Mouse (Mus musculus) layer of hippocampus, adult 2 months (tissue): ENCODE data around the gene Mrgpra2a. TPM values are rescaled to one million over a fixed set of nuclear protein-coding genes. Genes with fewer than 3 reads are reported as not detected.
"Not testable (repeated sequence)": the region's sequence is repeated elsewhere in the genome, so short reads cannot be mapped to it uniquely, and the experiment has no call there.

ENCODE experiments used
- DNase-seq, 2 experiments: peaks; one replicate each; pipeline ENCODE4 v3.0.0; 2022; ENCODE audit warnings: low spot score in 2 of 2
- H3K27ac ChIP-seq: fragments of 200-600 bp; 2 replicates; pipeline ENCODE4 v1.8.1; 2022
- H3K4me3 ChIP-seq: fragments of 200-600 bp; 2 replicates; pipeline ENCODE4 v1.8.1; 2022; ENCODE audit warnings: mild to moderate bottlenecking
- CTCF ChIP-seq: fragments of 200-600 bp; conservative IDR thresholded peaks from 2 replicates; pipeline ENCODE4 v1.8.1; 2022; ENCODE audit warnings: antibody characterized with exemption, mild to moderate bottlenecking, moderate library complexity
- long read RNA-seq, 2 experiments: library from polyadenylated mRNA; stranded (forward); transcript quantifications; one replicate each; pipeline ENCODE4 v2.0.0; 2021; ENCODE audit warnings: borderline mapping rate in 2 of 2
- total RNA-seq, 2 experiments: library from RNA; stranded (reverse); gene quantifications; 2 replicates each; pipeline ENCODE4 v1.2.3; 2021

The Mrgpra2a gene
- not detected for total RNA-seq
- long read RNA-seq, experiment 1 = 0 reads
- long read RNA-seq, experiment 2 = 0 reads

DNA sequence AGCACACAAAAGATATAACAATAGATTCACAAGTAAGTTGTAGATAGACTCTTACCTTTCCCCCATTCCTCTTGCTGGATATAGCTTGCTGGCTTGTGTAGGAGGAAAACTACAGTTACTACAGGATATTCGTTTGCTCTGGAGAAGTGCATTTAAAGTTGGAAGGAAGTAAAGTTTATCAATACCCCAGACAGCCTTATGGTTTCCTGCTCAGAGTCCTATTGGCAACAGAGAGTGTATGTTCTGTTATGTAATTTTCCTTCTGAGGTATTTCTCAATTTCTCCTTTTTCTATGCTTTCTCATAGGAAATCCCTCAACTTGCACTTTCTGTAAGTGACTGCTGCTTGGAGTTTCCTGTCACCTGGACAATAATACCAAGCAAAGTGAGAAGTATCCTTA is at the start of gene Mrgpra2a:
Gene Mrgpra2a, minus strand, starts transcription at position 125 of the 400 bp plus-strand sequence.
- not testable (repeated sequence) for H3K27ac ChIP-seq, DNase-seq, H3K4me3 ChIP-seq

DNA sequence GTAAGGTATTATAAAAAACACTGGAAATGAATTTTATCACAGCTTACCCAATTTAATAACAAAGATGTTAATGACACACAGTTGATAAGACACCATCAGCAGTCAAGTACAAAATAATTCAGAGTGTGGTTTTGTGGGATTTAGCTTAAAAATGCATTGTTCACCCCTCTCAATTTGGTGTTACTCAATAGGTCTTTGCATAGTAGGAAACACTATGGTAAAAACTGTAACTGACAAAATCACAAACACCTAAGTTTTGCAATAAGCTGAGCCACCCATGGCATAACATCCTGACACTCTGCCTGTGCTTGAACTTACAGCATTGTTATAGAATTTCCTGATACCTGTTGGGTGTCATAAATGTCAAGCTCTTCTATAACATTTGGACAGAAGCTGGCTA is 39.3 kb upstream of the Mrgpra2a start:
- not testable (repeated sequence) for H3K4me3 ChIP-seq, DNase-seq

DNA sequence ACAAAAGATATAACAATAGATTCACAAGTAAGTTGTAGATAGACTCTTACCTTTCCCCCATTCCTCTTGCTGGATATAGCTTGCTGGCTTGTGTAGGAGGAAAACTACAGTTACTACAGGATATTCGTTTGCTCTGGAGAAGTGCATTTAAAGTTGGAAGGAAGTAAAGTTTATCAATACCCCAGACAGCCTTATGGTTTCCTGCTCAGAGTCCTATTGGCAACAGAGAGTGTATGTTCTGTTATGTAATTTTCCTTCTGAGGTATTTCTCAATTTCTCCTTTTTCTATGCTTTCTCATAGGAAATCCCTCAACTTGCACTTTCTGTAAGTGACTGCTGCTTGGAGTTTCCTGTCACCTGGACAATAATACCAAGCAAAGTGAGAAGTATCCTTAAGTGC is 37.5 kb upstream of the Mrgpra2a start:
- not testable (repeated sequence) for DNase-seq, H3K27ac ChIP-seq, H3K4me3 ChIP-seq

More for the DNA sequence above, 39.3 kb upstream of the Mrgpra2a start:
- not testable (repeated sequence) for H3K27ac ChIP-seq

DNA sequence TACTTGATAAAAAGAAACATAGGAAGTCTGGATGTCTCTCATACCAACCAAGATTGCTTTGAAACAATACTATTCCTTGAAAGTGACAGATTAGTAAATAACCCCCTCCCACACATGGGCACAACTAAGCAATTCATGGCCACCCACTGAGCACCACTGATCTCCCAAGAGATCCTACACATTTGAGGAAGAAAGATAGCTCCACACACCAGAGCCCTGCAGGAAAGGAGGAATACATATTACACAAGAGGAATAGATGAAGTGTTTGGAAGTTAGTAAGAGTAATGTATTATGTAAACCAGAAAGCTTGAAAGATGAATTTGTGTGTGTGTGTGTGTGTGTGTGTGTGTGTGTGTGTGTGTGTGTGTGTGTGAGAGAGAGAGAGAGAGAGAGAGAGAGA is 31.2 kb upstream of the Mrgpra2a start:
- H3K27ac ChIP-seq, DNase-seq, H3K4me3 ChIP-seq: not testable (repeated sequence)

DNA sequence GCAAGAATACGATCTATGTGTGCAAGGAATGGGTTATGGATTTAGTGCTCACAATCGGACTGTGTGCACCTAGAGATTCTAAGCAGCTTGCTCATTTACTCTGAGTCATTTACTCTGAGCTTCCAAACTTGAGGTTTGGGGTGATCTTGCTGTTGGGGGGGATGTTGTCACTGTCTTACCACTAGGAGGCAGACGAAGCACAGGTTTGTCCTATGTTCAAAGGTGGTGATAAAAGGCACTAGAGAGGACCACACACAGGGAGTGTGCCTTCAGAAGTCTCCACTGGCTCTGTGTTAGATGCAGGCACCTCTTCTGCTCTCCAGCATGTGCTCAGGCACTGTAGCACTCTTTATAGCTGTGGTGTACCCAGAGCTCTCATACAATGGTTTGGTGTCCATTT is 22.0 kb upstream of the Mrgpra2a start:
- not testable (repeated sequence) for DNase-seq, H3K4me3 ChIP-seq, H3K27ac ChIP-seq

DNA sequence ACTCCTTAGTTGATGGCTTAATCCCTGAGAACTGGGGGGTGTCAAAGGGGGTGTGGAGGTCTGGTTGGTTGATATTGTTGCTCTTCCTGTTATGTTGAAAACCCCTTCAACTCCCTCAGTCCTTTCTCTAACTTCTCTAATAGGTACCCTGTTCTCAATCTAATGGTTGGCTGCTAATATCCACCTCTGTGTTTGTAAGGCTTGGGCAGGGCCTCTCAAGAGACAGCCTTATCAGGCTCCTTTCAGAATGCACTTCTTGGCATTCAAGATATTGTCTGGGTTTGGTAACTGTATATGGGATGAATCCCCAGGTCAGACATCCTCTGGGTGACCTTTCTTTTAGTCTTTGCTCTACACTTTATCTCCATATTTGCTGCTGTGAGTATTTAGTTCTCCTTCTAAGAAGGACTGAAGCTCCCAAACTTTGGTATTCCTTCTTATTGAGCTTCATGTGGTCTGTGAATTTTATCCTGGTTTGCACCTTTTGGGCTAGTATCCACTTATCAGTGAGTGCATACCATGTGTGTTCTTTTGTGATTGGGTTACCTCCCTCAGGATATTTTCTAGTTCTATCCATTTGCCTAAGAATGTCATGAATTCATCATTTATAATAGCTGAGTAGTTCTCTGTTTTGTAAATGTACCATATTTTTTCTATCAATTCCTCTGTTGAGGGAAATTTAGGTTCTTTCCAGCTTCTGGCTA is 13.5 kb upstream of the Mrgpra2a start:
- H3K4me3 ChIP-seq, H3K27ac ChIP-seq, DNase-seq: not testable (repeated sequence)

DNA sequence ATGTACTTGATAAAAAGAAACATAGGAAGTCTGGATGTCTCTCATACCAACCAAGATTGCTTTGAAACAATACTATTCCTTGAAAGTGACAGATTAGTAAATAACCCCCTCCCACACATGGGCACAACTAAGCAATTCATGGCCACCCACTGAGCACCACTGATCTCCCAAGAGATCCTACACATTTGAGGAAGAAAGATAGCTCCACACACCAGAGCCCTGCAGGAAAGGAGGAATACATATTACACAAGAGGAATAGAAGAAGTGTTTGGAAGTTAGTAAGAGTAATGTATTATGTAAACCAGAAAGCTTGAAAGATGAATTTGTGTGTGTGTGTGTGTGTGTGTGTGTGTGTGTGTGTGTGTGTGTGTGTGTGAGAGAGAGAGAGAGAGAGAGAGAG is 6.2 kb downstream of the Mrgpra2a start:
- not testable (repeated sequence) for H3K4me3 ChIP-seq, DNase-seq, H3K27ac ChIP-seq

DNA sequence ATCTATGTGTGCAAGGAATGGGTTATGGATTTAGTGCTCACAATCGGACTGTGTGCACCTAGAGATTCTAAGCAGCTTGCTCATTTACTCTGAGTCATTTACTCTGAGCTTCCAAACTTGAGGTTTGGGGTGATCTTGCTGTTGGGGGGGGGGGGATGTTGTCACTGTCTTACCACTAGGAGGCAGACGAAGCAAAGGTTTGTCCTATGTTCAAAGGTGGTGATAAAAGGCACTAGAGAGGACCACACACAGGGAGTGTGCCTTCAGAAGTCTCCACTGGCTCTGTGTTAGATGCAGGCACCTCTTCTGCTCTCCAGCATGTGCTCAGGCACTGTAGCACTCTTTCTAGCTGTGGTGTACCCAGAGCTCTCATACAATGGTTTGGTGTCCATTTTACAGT is 15.5 kb downstream of the Mrgpra2a start:
- not testable (repeated sequence) for H3K27ac ChIP-seq, H3K4me3 ChIP-seq, DNase-seq

DNA sequence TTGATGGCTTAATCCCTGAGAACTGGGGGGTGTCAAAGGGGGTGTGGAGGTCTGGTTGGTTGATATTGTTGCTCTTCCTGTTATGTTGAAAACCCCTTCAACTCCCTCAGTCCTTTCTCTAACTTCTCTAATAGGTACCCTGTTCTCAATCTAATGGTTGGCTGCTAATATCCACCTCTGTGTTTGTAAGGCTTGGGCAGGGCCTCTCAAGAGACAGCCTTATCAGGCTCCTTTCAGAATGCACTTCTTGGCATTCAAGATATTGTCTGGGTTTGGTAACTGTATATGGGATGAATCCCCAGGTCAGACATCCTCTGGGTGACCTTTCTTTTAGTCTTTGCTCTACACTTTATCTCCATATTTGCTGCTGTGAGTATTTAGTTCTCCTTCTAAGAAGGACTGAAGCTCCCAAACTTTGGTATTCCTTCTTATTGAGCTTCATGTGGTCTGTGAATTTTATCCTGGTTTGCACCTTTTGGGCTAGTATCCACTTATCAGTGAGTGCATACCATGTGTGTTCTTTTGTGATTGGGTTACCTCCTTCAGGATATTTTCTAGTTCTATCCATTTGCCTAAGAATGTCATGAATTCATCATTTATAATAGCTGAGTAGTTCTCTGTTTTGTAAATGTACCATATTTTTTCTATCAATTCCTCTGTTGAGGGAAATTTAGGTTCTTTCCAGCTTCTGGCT is 24.0 kb downstream of the Mrgpra2a start:
- DNase-seq, H3K4me3 ChIP-seq, H3K27ac ChIP-seq: not testable (repeated sequence)

DNA sequence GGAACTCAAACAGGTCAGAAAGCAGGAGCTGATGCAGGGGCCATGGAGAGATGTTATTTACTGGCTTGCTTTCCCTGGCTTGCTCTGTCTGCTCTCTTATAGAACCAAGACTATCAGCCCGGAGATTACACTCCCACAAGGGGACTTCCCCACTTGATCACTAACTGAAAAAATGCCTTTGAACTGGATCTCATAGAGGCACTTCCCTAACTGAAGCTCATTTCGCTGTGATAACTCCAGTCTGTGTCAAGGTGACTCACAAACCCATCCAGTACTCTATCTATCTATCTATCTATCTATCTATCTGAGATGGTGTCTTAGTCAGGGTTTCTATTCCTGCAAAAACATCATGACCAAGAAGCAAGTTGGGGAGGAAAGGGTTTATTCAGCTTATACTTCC is 41.3 kb downstream of the Mrgpra2a start:
- no peak for DNase-seq
- Histone ChIP-seq H3K27ac (no peak overlapping the region), H3K4me3 (no peak overlapping the region)
- no peak for TF ChIP-seq CTCF

DNA sequence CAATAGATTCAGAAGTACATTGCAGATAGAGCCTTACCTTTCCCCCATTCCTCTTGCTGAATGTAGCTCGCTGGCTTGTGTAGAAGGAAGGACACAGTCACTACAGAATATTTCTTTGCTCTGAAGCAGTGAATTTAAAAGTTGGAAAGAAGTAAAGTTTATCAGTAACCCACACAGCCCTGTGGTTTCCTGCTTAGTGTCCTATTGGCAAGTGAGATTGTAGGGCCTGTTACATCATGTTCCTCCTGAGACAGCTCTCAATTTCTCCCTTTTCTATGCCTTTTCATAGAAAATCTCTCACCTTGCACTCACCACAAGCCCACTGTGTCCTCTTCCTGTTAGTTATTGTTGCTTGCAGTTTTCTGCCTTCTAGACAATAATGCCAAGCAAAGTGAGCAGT is 42.4 kb downstream of the Mrgpra2a start:
- DNase-seq = no peak
- Histone ChIP-seq H3K4me3 (no peak overlapping the region), H3K27ac (no peak overlapping the region)
- TF ChIP-seq CTCF = no peak

DNA sequence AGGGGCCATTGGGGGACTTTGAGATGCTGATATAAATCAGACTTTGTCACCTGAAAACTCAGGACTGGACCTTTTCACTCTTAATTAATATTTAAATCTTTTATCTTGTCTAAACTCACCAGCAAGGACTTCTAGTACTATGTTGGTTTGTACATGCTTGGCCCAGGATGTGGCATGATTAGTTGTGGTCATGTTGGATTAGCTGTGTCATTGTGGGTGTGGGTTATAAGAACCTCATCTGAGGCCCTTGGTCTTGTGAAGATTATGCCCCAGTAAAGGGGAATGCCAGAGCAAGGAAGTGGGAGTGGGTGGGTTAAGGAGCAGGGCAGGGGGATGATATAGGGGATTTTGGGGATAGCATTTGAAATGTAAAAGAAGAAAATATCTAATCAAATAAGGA is 50.8 kb downstream of the Mrgpra2a start:
- Histone ChIP-seq H3K4me3 (no peak overlapping the region), H3K27ac (no peak overlapping the region)
- no peak for DNase-seq
- TF ChIP-seq CTCF = no peak

Other genes starting within 250 kb of the Mrgpra2a start
- not detected for gene Mrgpra6, start 247.2 kb downstream of the Mrgpra2a start, total RNA-seq
- gene Mrgpra9, start 199.3 kb downstream of the Mrgpra2a start, total RNA-seq = not detected
- not detected for gene Mrgpra1, start 97.9 kb downstream of the Mrgpra2a start, total RNA-seq
- not detected for gene Mrgpra2b, start 76.7 kb upstream of the Mrgpra2a start, total RNA-seq
- not detected for gene Mrgpra3, start 149.2 kb upstream of the Mrgpra2a start, total RNA-seq